Mouse (Mus musculus) spleen, adult 2 months (tissue): Measurements from ENCODE around the gene Bid.

Source experiments
- CTCF ChIP-seq: fragments of 200-500 bp; IDR thresholded peaks from 2 replicates; pipeline ENCODE4 v1.5.1; 2011; ENCODE audit warnings: mild to moderate bottlenecking, inconsistent platforms; ENCODE audit not compliant: insufficient read depth, insufficient read length, insufficient replicate concordance; ENCODE audit errors: extremely low read depth
- POLR2A ChIP-seq: fragments of 200-500 bp; IDR thresholded peaks from 2 replicates; pipeline ENCODE4 v1.6.1; 2011; ENCODE audit warnings: low read depth, low read length, inconsistent platforms

DNA sequence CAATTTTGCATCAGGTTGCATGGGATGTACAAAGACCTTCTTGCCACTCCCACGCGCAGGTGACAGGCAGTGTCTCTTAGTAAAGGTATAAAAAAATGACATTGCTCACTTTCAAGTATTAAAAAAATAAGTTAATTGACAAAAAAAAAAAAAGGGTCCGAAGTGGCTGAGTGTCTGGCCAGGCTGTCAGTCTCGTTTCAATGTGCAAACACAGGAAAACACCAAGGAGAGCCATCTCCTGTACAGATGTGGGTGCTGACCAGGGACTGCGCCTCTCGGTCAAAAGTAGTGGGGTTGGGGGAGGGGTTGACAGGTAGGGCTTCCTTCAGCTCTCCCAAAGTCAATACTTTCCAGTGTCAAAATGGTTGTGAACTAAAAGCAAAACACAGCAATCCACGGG, 17.0 kb upstream of the Bid start:
- no peak for TF ChIP-seq CTCF
- no peak for TF ChIP-seq POLR2A
